Mouse (Mus musculus): ENCODE results near the gene 1110051M20Rik.
A peak's percentile ranks its signal among the peaks of the same experiment; 100 is the strongest.
"Not testable (repeated sequence)": the region's sequence is repeated elsewhere in the genome, so short reads cannot be mapped to it uniquely, and the experiment has no call there.

Gene 1110051M20Rik

DNA sequence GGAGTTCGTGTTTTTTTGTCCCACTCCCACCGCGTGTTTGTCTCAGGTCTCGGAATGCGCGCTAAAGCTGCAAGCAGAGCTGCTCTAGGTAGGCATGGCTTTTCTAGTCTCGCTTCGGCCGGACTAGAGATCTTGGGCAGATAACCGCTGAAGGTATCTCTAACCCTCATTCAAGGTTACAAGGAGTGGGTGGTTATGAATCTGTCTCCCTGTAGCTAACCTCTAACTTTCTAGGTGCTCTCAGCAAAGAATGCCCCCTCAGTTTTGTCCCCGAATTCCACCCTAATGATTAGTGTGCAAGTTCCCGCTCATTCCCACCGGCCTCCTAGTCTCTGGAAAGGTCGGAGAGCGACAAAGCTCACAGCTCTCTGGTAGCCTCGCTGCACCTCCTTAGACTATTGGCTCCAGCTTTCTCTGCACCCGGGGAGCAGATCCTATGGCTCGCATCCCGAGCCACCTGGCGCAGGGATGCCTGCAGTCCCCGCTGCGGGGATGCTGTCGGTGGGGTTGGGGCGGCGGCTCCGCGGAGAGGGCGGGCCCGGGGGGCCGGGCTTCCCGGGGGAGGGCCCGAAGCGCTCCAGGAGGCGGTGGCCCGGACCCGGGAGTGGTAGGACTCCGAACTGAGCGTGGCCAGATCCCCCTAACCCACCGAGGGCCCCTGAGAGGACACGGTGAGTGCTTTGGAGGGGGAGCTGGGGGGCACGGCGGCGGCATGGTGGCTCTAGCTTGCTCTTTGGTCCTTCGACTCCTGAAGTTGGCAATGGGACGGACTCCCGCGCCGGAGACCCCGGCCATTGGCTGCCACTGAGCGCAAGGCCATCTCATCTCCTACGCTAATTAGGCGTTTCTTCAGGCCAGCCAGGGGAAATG is 188.0 kb downstream of the 1110051M20Rik start:
- peak; percentile 40 for DNase-seq

DNA sequence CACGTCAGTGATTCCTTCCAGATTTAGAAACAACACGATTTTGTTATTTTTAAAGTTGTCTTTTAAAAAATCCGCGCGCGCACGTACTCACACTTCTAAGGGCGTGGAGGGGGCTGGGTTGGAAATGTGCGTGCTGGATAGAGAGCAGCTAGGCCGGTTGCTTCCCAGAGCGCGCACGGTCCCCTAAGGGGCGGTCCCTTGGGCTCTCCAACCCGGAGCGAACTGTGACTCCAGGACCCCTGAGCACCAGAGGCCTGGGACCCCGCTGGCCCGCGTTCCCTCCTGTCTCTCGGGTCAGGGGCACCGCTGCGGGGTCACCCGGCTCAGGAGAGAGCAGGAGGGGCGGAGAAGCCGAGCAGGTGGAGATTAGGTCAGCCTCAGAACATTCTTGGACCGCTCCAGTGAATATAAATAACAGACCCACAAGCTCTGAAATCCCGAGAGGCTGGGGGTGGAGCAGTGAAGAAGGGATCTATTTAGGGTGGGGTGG is 188.8 kb downstream of the 1110051M20Rik start, which contains the start of gene Pacsin3:
TSS of gene Pacsin3 (plus strand) at position 294 of the 490 bp plus-strand sequence.
- DNase-seq = no peak

DNA sequence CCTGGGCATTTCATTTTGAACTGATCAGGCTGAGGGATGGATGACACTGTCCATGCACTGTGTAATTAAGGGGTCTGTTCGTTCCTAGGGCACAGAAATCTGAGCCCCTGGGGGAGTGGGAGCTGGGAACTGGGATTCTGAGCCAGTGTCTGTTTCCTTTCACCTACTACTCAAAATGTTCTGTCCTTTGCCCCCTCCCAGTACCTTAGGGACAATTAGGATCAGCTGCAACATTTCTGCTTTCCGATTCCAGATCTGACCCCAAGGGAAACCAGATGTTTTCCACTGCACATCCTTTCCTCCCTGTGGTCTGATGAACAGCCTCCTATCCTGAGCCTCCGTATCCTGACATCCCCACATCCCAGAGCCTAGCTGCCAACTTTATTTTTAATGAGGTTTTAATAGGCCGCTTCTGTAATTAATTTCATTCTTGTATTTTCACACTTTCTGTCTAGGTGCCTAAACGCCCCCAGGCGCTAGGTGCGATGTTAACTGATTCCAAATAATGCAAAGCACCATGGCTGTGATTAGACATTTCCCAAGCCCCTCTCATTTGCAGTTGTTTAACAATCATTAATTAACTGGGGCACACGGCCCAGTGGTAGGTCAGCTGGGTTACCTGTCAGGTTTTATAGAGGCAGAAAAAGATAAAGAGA is 189.7 kb downstream of the 1110051M20Rik start:
- no peak for DNase-seq

DNA sequence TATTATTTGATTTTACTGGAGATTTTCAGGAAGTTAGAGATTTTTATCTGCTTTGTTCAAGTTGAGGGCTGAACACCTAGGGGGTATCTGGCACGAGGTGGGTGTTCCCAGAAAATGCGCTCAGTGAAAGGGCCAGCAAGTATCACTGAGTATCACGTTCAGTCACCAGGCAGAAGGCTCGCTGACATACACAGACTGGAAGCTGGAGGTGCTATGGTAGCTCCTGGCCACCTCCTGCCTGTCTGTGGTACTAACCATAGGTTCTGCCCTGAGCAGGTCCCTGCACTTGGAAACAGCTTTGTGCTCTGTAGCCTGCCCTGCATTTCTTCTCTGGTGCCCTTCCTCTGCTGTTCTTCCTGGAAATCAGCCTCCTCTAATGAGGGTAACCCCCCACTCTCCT is 192.0 kb downstream of the 1110051M20Rik start:
- no peak for DNase-seq

DNA sequence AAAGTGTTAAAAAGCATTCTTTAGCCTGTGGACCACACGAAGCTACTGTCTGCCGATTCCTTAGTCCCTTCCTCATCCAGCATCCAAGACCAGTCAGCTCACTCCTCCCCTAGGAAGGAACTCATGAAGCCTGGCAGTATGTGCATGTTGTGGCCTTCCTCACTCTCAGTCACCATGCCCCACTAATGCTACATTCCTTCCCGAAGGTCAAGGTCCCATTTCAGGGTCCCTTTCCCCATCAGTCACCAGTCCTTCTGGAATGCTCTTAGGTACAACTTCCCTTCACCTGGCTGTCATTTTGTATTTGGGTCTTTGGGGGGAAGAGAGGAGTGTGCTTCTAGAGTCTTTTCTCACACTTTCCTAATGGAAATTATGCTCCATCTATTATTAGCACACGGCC is 192.5 kb downstream of the 1110051M20Rik start:
- no peak for DNase-seq

DNA sequence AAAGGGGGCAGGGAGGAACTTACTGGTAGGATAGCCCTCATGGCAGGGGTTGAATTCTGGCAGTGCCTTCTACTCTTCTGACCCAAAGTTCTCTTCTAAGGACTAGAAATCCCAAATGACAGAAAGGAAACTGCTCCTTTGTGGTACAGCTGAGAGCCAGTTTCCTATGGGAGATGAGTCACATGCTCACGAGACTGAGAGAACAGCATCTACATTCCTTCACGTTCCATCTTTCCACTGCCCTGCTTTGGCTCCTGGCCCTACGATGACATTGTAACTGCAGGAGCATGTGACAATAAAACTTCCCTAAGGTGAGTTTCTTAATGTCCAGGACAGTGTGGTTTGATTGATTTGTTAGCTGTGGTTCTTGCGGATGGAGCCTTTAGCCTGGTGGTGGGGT is 196.1 kb downstream of the 1110051M20Rik start:
- no peak for DNase-seq

DNA sequence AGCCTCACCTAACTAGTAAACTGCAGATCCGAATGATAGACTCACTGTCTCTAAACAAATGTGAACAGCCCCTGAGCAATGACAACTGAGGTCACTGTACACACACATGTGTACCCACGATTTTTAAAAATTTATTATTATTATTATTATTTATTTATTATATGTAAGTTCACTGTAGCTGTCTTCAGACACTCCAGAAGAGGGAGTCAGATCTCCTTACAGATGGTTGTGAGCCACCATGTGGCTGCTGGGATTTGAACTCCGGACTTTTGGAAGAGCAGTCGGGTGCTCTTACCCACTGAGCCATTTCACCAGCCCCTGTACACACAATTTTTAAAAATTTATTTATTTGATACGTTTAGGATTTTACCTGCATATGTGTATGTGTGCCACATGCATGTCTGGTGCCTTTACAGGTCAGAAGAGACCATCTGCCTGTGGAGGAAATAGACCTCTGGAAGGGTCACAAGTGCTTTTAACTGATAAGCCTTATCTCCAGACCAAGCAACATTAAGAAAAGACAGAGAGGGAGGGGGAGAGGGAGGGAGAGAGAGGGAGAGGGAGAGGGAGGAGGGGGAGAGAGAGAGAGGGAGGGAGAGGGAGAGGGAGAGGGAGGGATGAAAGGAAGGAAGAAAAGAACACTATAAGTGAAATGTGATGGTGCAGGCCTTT is 199.8 kb downstream of the 1110051M20Rik start:
- no peak for DNase-seq

DNA sequence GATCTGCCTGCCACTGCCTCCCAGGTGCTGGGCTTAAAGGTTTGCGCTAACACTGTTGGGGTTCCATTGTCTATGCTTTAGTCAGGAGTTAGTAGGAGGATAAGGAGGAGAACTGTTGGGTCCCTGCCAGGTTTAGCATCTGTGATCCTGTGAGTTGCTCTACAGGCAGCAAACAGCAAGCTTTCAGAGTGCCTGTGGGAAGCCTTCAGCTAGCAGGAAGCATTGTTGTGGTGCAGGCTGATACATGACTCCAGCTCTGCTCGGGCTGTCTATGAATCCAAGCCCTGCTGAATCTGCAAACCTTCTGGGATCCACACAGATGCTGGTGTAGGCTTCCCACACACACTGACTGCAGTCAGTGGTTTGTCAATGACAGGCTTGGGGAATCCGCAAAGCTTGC is 201.1 kb downstream of the 1110051M20Rik start:
- no peak for DNase-seq

DNA sequence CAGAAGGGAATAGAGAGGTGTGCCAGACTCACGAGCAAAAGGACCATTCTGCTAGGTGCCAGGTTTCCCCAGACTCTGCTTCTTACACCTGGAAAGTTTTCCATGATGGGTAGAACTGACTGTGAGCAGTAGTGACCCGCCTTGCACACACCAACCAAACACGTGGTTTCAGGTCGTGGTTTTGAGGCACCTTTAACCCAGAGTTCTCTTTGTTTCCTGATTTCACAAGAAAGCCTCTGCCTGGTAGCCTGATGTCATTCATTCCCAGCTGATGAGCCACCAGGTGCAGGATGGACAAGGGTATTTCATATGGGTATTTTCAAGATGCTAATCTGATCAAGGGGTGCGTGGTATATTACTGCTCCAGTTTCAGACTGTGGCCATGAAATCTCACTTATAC is 202.0 kb downstream of the 1110051M20Rik start:
- no peak for DNase-seq

DNA sequence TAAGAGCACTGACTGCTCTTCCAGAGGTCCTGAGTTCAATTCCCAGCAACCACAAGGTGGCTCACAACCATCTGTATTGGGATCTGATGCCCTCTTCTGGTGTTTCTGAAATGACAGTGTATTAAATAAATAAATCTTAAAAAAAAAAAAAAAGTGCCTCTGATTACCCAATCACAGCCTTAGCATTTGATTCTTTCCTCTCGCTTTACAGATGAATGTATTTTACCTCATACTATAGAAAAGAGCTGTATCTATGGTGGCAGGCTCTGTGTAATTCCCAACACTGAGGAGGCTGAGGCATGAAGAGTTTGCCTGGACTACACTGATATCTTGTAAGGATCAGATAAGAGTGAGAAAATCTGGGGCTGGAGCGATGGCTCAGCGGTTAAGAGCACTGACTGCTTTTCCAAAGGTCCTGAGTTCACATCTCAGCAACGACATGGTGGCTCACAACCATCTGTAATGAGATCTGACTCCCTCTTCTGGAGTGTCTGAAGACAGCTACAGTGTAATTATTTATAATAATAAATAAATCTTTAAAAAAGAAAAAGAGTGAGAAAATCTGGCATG is 206.9 kb downstream of the 1110051M20Rik start:
- not testable (repeated sequence) for DNase-seq

DNA sequence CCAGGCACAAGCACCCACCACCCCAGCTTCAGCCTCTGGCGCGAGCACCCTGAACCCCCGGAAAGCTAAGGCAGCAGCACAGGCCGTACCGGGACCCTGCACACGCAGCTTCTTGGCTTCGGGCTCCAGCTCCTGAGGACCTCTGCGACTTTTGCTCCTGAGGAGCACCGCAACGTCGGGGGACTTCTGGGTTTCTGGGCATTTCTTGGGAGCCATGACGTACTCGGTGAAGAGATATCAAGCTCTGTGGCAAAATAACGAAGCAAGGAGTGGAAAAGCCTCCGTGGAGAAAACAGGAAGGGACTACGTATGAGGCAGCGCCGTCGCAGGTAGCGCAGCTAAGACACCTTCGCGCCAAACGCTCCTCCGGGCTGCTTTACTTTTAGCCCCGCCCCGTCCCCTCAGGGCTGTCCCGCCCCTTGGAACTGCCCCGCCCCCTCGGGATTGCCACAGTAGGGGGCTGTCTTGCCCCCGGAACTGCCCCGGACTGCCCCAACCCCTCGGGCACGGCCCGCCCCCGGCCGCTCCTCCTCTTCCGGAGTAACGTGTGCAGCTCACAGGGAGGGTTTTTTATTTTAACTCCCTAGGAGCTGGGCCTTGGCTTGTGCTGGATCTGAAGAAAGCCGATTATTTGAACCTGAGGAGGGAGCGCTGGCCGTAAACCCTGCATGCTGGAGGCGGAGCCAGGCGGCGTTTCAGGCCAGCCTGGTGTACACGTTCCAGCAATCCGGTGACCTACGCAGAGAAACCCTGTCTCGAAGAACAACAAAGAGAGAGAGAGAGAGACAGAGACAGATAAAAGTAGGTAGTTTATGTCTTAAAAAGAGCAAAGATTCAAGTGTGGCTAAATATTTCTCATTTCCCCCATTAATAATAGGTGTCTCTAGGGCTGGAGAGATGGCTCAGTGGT is 207.6 kb downstream of the 1110051M20Rik start, which contains the start of gene Ddb2:
TSS of gene Ddb2 (minus strand) at position 382 of the 910 bp plus-strand sequence.
- DNase-seq = peak; percentile 92

DNA sequence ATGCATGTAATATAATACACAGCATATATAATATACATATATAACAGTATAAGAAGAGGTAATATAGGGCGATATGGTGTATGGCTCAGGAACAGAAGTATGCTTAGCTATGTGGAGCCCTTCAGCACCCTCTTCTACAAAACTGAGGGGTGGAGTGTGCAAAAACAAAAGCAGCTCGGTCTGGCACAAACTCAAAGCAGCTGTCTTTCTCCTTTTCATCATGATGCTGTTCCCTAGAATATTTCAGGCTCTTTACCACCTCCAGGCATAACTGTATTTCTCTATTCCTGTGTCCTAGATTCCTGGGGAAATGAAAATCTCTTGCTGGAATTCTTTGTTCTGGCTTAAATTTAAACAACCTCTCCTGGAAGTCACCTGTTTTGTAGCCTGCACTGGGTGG is 214.8 kb downstream of the 1110051M20Rik start:
- no peak for DNase-seq
